8 mouse cellular contexts compared by ENCODE assay signal in genomic region chr10:12869029-12869671, GRCm38 (mm10). TPM values are rescaled to one million over a fixed set of nuclear protein-coding genes. Genes with fewer than 3 reads are reported as not detected.
DNase-seq lines count a peak whose midpoint lies in the region; ATAC-seq lines count a peak whose summit lies in the region.

Utrn (minus strand) TSS chr10:12869365.

- DNase-seq in left cerebral cortex, adult 18-20 months (ENCODE audit: low spot score in 2 of 2): peak; percentile 42 to 50
- no peak for DNase-seq in left cerebral cortex, adult 11 months (ENCODE audit: low spot score)
- DNase-seq in embryo, embryonic 9.5 days (ENCODE audit: extremely low spot score): peak; percentile 92
- peak; percentile 79 for DNase-seq in kidney, adult 11 months
- peak; percentile 85 for DNase-seq in liver
- peak; percentile 42 to 65 for DNase-seq in monocyte, adult 2 months (ENCODE audit: low read depth in 1 of 2, low spot score in 2 of 2)
- DNase-seq in splenic B cell, adult 2 months (ENCODE audit: low read depth, low spot score): peak; percentile 33

- peak; percentile 48 for ATAC-seq in granulocyte monocyte progenitor cell, adult 5-6 weeks (replicated peaks; ENCODE audit: poor library complexity, severe bottlenecking)

- H3K36me3 ChIP-seq in splenic B cell, adult 2 months (ENCODE audit: control insufficient read depth, insufficient read depth, low read length, poor library complexity, severe bottlenecking): no peaks in the 10 kb centered on the region

- H3K27me3 ChIP-seq in splenic B cell, adult 2 months (ENCODE audit: control insufficient read depth, insufficient read depth, low read length, poor library complexity, severe bottlenecking): no peaks in the 10 kb centered on the region

RNA-seq across cellular contexts. Expression of gene Utrn, which starts in this region (rescaled TPM):
- total RNA-seq in left cerebral cortex, adult 18-20 months (2021): 10 to 100 TPM; 61.6 to 69.4 TPM
- total RNA-seq in granulocyte monocyte progenitor cell, adult 5-6 weeks (2014; fragmentation: Nextera tagmentation): 23.3 and 28.4 TPM in 2 replicates
- 26.6 TPM in 2 replicates for total RNA-seq in granulocyte monocyte progenitor cell, adult 5-6 weeks (2017)
